ENCODE assay signal across 28 mouse cellular contexts in genomic region chr1:161728546-161729206, GRCm38 (mm10). TPM values are rescaled to one million over a fixed set of nuclear protein-coding genes. Genes with fewer than 3 reads are reported as not detected.
A peak's percentile ranks its signal among the peaks of the same experiment; 100 is the strongest.
DNase-seq lines count a peak whose midpoint lies in the region; ATAC-seq and TF ChIP-seq lines count a peak whose summit lies in the region.
"Had no signal": no experiment of that assay in that cellular context is flagged by ENCODE, and none has a peak within 500 bp of the region (broad histone marks: within the 10 kb centered on the region; RNA-seq: fewer than 3 reads in every experiment).

No protein-coding gene starts in this region.

- H3K9me3 ChIP-seq in hindbrain, embryonic 12.5 days (replicated peaks) = no peaks in the 10 kb centered on the region
- H3K9me3 ChIP-seq: embryonic facial prominence, embryonic 15.5 days; forebrain, embryonic 15.5 days; G1E; heart, embryonic 15.5 days had no signal

- WGBS in kidney, adult 2 months = 67% methylated on average over 7 of the region's 7 CpGs
- 84% methylated on average over 7 of the region's 7 CpGs for WGBS in hindbrain, embryonic 12.5 days

- H3K27ac ChIP-seq in kidney, adult 2 months (ENCODE audit: insufficient read depth, low read depth, low read length) = no peak overlapping the region
- H3K27ac ChIP-seq in hindbrain, embryonic 12.5 days = no peak overlapping the region
- H3K27ac ChIP-seq: embryonic facial prominence, embryonic 15.5 days; forebrain, embryonic 15.5 days; heart, adult 2 months; heart, embryonic 15.5 days had no signal

- no peak for TF ChIP-seq POLR2A in kidney, adult 2 months (IDR thresholded peaks at IDR 0.05; ENCODE audit: low read depth, low read length)

- no peaks in the 10 kb centered on the region for H3K27me3 ChIP-seq in kidney, adult 2 months (replicated peaks; ENCODE audit: control insufficient read depth, insufficient read depth, low read length)
- H3K27me3 ChIP-seq in hindbrain, embryonic 12.5 days = no peaks in the 10 kb centered on the region
- H3K27me3 ChIP-seq: embryonic facial prominence, embryonic 15.5 days; forebrain, embryonic 15.5 days; heart, embryonic 15.5 days had no signal

- no peak overlapping the region for H3K4me2 ChIP-seq in hindbrain, embryonic 12.5 days (replicated peaks)
- H3K4me2 ChIP-seq: embryonic facial prominence, embryonic 15.5 days; forebrain, embryonic 15.5 days; heart, embryonic 11.5 days; heart, embryonic 15.5 days had no signal

- H3K36me3 ChIP-seq in kidney, adult 2 months (ENCODE audit: control insufficient read depth, insufficient read depth, low read length) = no peaks in the 10 kb centered on the region
- no peaks in the 10 kb centered on the region for H3K36me3 ChIP-seq in hindbrain, embryonic 12.5 days
- H3K36me3 ChIP-seq: embryonic facial prominence, embryonic 15.5 days; forebrain, embryonic 15.5 days; G1E; heart, embryonic 15.5 days had no signal

- TF ChIP-seq CTCF in kidney, adult 2 months (conservative IDR thresholded peaks at IDR 0.05; ENCODE audit: insufficient read depth, insufficient read length, low read depth, low read length) = no peak

- no peak overlapping the region for H3K9ac ChIP-seq in hindbrain, embryonic 12.5 days
- H3K9ac ChIP-seq: embryonic facial prominence, embryonic 15.5 days; forebrain, embryonic 15.5 days; heart, embryonic 15.5 days had no signal

- H3K4me1 ChIP-seq in kidney, adult 2 months (ENCODE audit: control insufficient read depth, insufficient read depth, low read length) = no peaks in the 10 kb centered on the region
- H3K4me1 ChIP-seq in hindbrain, embryonic 12.5 days = no peaks in the 10 kb centered on the region
- H3K4me1 ChIP-seq: embryonic facial prominence, embryonic 15.5 days; forebrain, embryonic 15.5 days; heart, embryonic 15.5 days had no signal

- H3K4me3 ChIP-seq in kidney, adult 2 months (ENCODE audit: insufficient read depth, low read depth, low read length) = no peak overlapping the region
- no peak overlapping the region for H3K4me3 ChIP-seq in hindbrain, embryonic 12.5 days
- H3K4me3 ChIP-seq: embryonic facial prominence, embryonic 15.5 days; erythroblast, embryonic 14.5 days; forebrain, embryonic 15.5 days; heart, adult 2 months; heart, embryonic 15.5 days had no signal

- DNase-seq in kidney, adult 2 months = peak; percentile 47
- no peak for DNase-seq in kidney, postnatal 4 days
- DNase-seq in 416B (ENCODE audit: low read depth) = peak; percentile 37
- no peak for DNase-seq in spleen, adult 12 weeks (ENCODE audit: low spot score)
- no peak for DNase-seq in thymus, postnatal 0 days (ENCODE audit: low spot score)
- DNase-seq: adrenal gland, postnatal 10 days; cerebellum, adult 11-12 months; cerebellum, adult 9-10 months; cerebellum, postnatal 36 days; embryo, embryonic 11 days; gastrocnemius, postnatal 36 days; heart, adult 2 months; heart, postnatal 14 days had no signal

- ATAC-seq in common myeloid progenitor, adult 5-6 weeks (replicated peaks; ENCODE audit: low read depth, poor library complexity, severe bottlenecking) = peak; percentile 88
- ATAC-seq in megakaryocyte progenitor cell, adult 5-6 weeks (replicated peaks; ENCODE audit: poor library complexity) = peak; percentile 92
- no peak for ATAC-seq in hindbrain, embryonic 12.5 days (ENCODE audit: low FRiP score)
- ATAC-seq: forebrain, embryonic 15.5 days; hindbrain, embryonic 16.5 days; inflammation-experienced regulatory T-cells, adult 6 months had no signal

RNA-seq across cellular contexts. Expression of gene Fasl, which starts 59.6 kb away (rescaled TPM):
- 0.04 and 0.16 TPM in 2 replicates for polyA plus RNA-seq in kidney, adult 2 months (2012; rRNA removed)
- total RNA-seq in common myeloid progenitor, adult 5-6 weeks (2017) = not detected in 2 replicates
- not detected in 2 replicates for total RNA-seq in megakaryocyte progenitor cell, adult 5-6 weeks (2015)
- total RNA-seq in megakaryocyte progenitor cell, adult 5-6 weeks (2017) = 0.25 TPM in 1 of 2 replicates, not detected in the other
- polyA plus RNA-seq in hindbrain, embryonic 12.5 days (2016; fragmentation: Nextera tagmentation; extraction: Ambion mirVana) = 0.20 and 0.21 TPM in 2 replicates
- 1.1 and 1.4 TPM in 2 replicates for polyA plus RNA-seq in thymus, postnatal 0 days (2015; fragmentation: Nextera tagmentation; extraction: Ambion mirVana)
- total RNA-seq: adrenal gland, postnatal 10 days; adrenal gland, postnatal 4 days; gastrocnemius, adult 8-10 months; gastrocnemius, postnatal 36 days; heart, adult 2 months; heart, postnatal 14 days had no signal
- polyA plus RNA-seq: embryonic facial prominence, embryonic 11.5 days; embryonic facial prominence, embryonic 15.5 days; erythroblast, embryonic 14.5 days; G1E; heart, embryonic 11.5 days; hindbrain, embryonic 11.5 days had no signal

Comparison
In these comparisons a context has a peak if more than half of its experiments do, and no peak if none do; other contexts are left out.
1. DNase-seq: peak in kidney, adult 2 months (single experiment) and 416B (single experiment); none in kidney, postnatal 4 days (0 of 2), spleen, adult 12 weeks (single experiment) and thymus, postnatal 0 days (single experiment).